Mouse (Mus musculus) small intestine, adult 2 months (tissue): ENCODE data around the gene Tmem38a. TPM values are rescaled to one million over a fixed set of nuclear protein-coding genes. Genes with fewer than 3 reads are reported as not detected.

Experiments used
- H3K27ac ChIP-seq: fragments of 200-500 bp; 2 replicates; pipeline ENCODE4 v1.5.1; 2012; ENCODE audit warnings: low read depth, low read length, control low read depth, inconsistent platforms; ENCODE audit not compliant: insufficient read depth
- H3K27me3 ChIP-seq: fragments of 200-500 bp; 2 replicates; pipeline ENCODE4 v1.6.1; 2012; ENCODE audit warnings: mild to moderate bottlenecking, moderate library complexity, low read length, inconsistent platforms; ENCODE audit not compliant: control insufficient read depth, insufficient read depth
- H3K36me3 ChIP-seq: fragments of 200-500 bp; 2 replicates; pipeline ENCODE4 v1.6.1; 2012; ENCODE audit warnings: mild to moderate bottlenecking, low read length, control low read depth, inconsistent platforms; ENCODE audit not compliant: control insufficient read depth, insufficient read depth
- H3K4me1 ChIP-seq: fragments of 200-500 bp; 2 replicates; pipeline ENCODE4 v1.6.1; 2012; ENCODE audit warnings: low read length, inconsistent platforms, mixed read lengths; ENCODE audit not compliant: control insufficient read depth, insufficient read depth, insufficient read length
- H3K4me3 ChIP-seq: fragments of 200-500 bp; 2 replicates; pipeline ENCODE4 v1.5.1; 2012; ENCODE audit warnings: low read depth, mild to moderate bottlenecking, control low read depth, inconsistent platforms, low read length, moderate library complexity
- CTCF ChIP-seq: fragments of 200-500 bp; IDR thresholded peaks from 2 replicates; pipeline ENCODE4 v1.5.1; 2012; ENCODE audit warnings: low read depth, mild to moderate bottlenecking, control low read depth, inconsistent platforms, low read length, moderate library complexity, mixed read lengths; ENCODE audit not compliant: insufficient replicate concordance, insufficient read length; ENCODE audit errors: extremely low read depth
- POLR2A ChIP-seq: fragments of 200-500 bp; IDR thresholded peaks from 2 replicates; pipeline ENCODE4 v1.6.1; 2012; ENCODE audit warnings: low read depth, mild to moderate bottlenecking, control low read depth, inconsistent platforms, low read length, moderate library complexity
- whole genome bisulfite sequencing: fragments of 180-500 bp; shearing (Covaris S2); methylation state at CpG from one replicate; pipeline ENCODE4 v1.1.7; 2018; 5-methylcytosine and 5-hydroxymethylcytosine counted together
- polyA plus RNA-seq: library from polyadenylated mRNA; depleted of rRNA; stranded (reverse); fragments of >200 nt; gene quantifications from 2 replicates; pipeline ENCODE4 v1.2.3, GENCODE M21; 2012; rRNA removed

Tmem38a gene
- polyA plus RNA-seq, 1 experiment: 11.5 TPM

GRCm38 (mm10) chr8:72587806-72588205 lies 16.0 kb downstream of the Tmem38a start:
- Histone ChIP-seq H3K4me3 (no peak overlapping the region), H3K4me1 (no peaks in the 10 kb centered on the region), H3K36me3 (no peaks in the 10 kb centered on the region), H3K27ac (no peak overlapping the region), H3K27me3 (no peaks in the 10 kb centered on the region)
- 67% methylated on average over 6 of the region's 6 CpGs for WGBS
- no peak for TF ChIP-seq CTCF
- TF ChIP-seq POLR2A: no peak

GRCm38 (mm10) chr8:72588865-72589264 lies 17.0 kb downstream of the Tmem38a start:
- Histone ChIP-seq H3K4me3 (no peak overlapping the region), H3K27ac (no peak overlapping the region), H3K27me3 (no peaks in the 10 kb centered on the region), H3K36me3 (no peaks in the 10 kb centered on the region), H3K4me1 (no peaks in the 10 kb centered on the region)
- TF ChIP-seq POLR2A (no peak), CTCF (no peak)
- WGBS: 89% methylated on average over 10 of the region's 10 CpGs

GRCm38 (mm10) chr8:72589286-72589685 lies 17.4 kb downstream of the Tmem38a start:
- TF ChIP-seq POLR2A: no peak
- no peak for TF ChIP-seq CTCF
- no peak overlapping the region for H3K27ac ChIP-seq
- WGBS: 78% methylated on average over 7 of the region's 7 CpGs
- no peaks in the 10 kb centered on the region for H3K4me1 ChIP-seq
- no peak overlapping the region for H3K4me3 ChIP-seq
- no peaks in the 10 kb centered on the region for H3K36me3 ChIP-seq
- H3K27me3 ChIP-seq: no peaks in the 10 kb centered on the region

GRCm38 (mm10) chr8:72590198-72590597 lies 18.3 kb downstream of the Tmem38a start:
- Histone ChIP-seq H3K36me3 (no peaks in the 10 kb centered on the region), H3K4me1 (no peaks in the 10 kb centered on the region), H3K4me3 (no peak overlapping the region), H3K27me3 (no peaks in the 10 kb centered on the region), H3K27ac (no peak overlapping the region)
- 49% methylated on average over 2 of the region's 2 CpGs for WGBS
- TF ChIP-seq CTCF: no peak
- no peak for TF ChIP-seq POLR2A

Other genes starting within 250 kb of the Tmem38a start
- 14.5 and 27.0 TPM in 2 replicates for gene Eps15l1, start 150.6 kb upstream of the Tmem38a start, polyA plus RNA-seq
- not detected in 2 replicates for gene Calr3, start 128.2 kb upstream of the Tmem38a start, polyA plus RNA-seq
- 1.8 and 3.2 TPM in 2 replicates for gene 1700030K09Rik, start 128.2 kb upstream of the Tmem38a start, polyA plus RNA-seq
- gene Cherp, start 96.8 kb upstream of the Tmem38a start, polyA plus RNA-seq: 32.8 and 43.8 TPM in 2 replicates
- 87.7 and 167 TPM in 2 replicates for gene Slc35e1, start 79.4 kb upstream of the Tmem38a start, polyA plus RNA-seq
- 7.8 and 15.1 TPM in 2 replicates for gene Med26, start 23.8 kb upstream of the Tmem38a start, polyA plus RNA-seq
- gene Smim7, start 967 bp upstream of the Tmem38a start, polyA plus RNA-seq: 17.7 and 29.3 TPM in 2 replicates
- 0.03 and 0.05 TPM in 2 replicates for gene Nwd1, start 74.7 kb downstream of the Tmem38a start, polyA plus RNA-seq
- 62.4 and 114 TPM in 2 replicates for gene Sin3b, start 151.2 kb downstream of the Tmem38a start, polyA plus RNA-seq
- 6.3 and 10.6 TPM in 2 replicates for gene F2rl3, start 189.8 kb downstream of the Tmem38a start, polyA plus RNA-seq